Mouse (Mus musculus): ENCODE measurements around the gene Syn2. TPM values are rescaled to one million over a fixed set of nuclear protein-coding genes. Genes with fewer than 3 reads are reported as not detected.
A peak's percentile ranks its signal among the peaks of the same experiment; 100 is the strongest.

Gene Syn2
- total and polyA plus RNA-seq, 2 experiments from 2014 or later: 95.2 to 145 TPM

GRCm38 (mm10) chr6:115252099-115252873 is 117.6 kb downstream of the Syn2 start, which contains the start of gene Timp4:
Gene Timp4, minus strand, starts transcription at chr6:115252205.
- Histone ChIP-seq H3K4me1 (ENCODE audit: insufficient read depth, low read length) (no peaks in the 10 kb centered on the region), H3K27ac (ENCODE audit: low read depth, low read length) (peak within 1 kb of the TSS; percentile 72), H3K9ac (replicated peaks; ENCODE audit: low read length, poor library complexity, severe bottlenecking) (no peak within 1 kb of the TSS; the same call in 1 of the 2 replicates), H3K4me3 (ENCODE audit: low read depth, low read length) (peak within 1 kb of the TSS; percentile 10), H3K27me3 (ENCODE audit: insufficient read depth, low read length) (0 out of 2 replicates have a peak, but pooled peaks cover 5% of the 10 kb centered on the region), H3K4me2 (ENCODE audit: low read depth, low read length, poor library complexity, severe bottlenecking) (peak within 1 kb of the TSS; percentile 35), H3K9me3 (ENCODE audit: low read length) (no peaks in the 10 kb centered on the region), H3K36me3 (ENCODE audit: insufficient read depth, low read length) (peaks cover 23% of the 10 kb centered on the region; the same call in 1 of the 2 replicates)
- peak; percentile 81 for DNase-seq (ENCODE audit: low spot score)
- 17% methylated on average over 9 of the region's 10 CpGs for WGBS
- no peak for TF ChIP-seq CTCF (IDR thresholded peaks at IDR 0.05)
- peak; percentile 82 for ATAC-seq (ENCODE audit: low FRiP score)

DNA sequence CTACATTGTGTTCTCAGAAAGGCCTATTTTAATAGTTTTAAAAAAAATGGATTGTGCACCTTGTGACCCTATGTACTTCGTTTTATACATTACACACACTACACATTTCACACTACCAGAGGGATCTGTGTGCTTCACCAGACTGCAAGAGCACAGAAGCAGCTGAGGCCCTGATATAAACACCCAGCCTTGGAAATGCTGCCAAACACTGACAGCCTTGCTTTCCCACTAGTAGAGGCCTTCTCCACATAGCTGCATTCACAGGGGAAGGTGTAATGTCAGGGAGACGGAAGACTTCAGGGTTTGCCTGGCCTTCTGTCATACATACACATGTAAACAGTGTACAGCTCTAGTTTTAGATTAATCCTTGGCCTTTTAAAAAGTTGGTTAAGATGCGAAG is 120.5 kb downstream of the Syn2 start:
- H3K4me3 ChIP-seq (ENCODE audit: low read depth, low read length): no peak overlapping the region
- DNase-seq (ENCODE audit: low spot score): no peak
- no peak for ATAC-seq (ENCODE audit: low FRiP score)
- no peaks in the 10 kb centered on the region for H3K27me3 ChIP-seq (ENCODE audit: insufficient read depth, low read length)
- no peaks in the 10 kb centered on the region for H3K9me3 ChIP-seq (ENCODE audit: low read length)
- WGBS: 86% methylated on average over 3 of the region's 3 CpGs
- no peak overlapping the region for H3K9ac ChIP-seq (replicated peaks; ENCODE audit: low read length, poor library complexity, severe bottlenecking)
- H3K4me2 ChIP-seq (ENCODE audit: low read depth, low read length, poor library complexity, severe bottlenecking): no peak overlapping the region
- H3K4me1 ChIP-seq (ENCODE audit: insufficient read depth, low read length): no peaks in the 10 kb centered on the region
- TF ChIP-seq CTCF (IDR thresholded peaks at IDR 0.05): no peak
- peaks cover 10% of the 10 kb centered on the region; the same call in 1 of the 2 replicates for H3K36me3 ChIP-seq (ENCODE audit: insufficient read depth, low read length)
- no peak overlapping the region for H3K27ac ChIP-seq (ENCODE audit: low read depth, low read length)

- no peak for DNase-seq (ENCODE audit: low spot score)
- Histone ChIP-seq H3K9me3 (ENCODE audit: low read length) (no peaks in the 10 kb centered on the region), H3K9ac (replicated peaks; ENCODE audit: low read length, poor library complexity, severe bottlenecking) (no peak overlapping the region), H3K4me2 (ENCODE audit: low read depth, low read length, poor library complexity, severe bottlenecking) (no peak overlapping the region), H3K36me3 (ENCODE audit: insufficient read depth, low read length) (peaks cover 24% of the 10 kb centered on the region), H3K4me1 (ENCODE audit: insufficient read depth, low read length) (no peaks in the 10 kb centered on the region), H3K27ac (ENCODE audit: low read depth, low read length) (no peak overlapping the region), H3K4me3 (ENCODE audit: low read depth, low read length) (no peak overlapping the region), H3K27me3 (ENCODE audit: insufficient read depth, low read length) (no peaks in the 10 kb centered on the region)
- 89% methylated on average over 3 of the region's 3 CpGs for WGBS
- no peak for ATAC-seq (ENCODE audit: low FRiP score)
- no peak for TF ChIP-seq CTCF (IDR thresholded peaks at IDR 0.05)
These were observed 125.8 kb downstream of the Syn2 start for GRCm38 (mm10) chr6:115260507-115260906.

- H3K4me1 ChIP-seq (ENCODE audit: insufficient read depth, low read length): 0 out of 2 replicates have a peak, but pooled peaks cover under 1% of the 10 kb centered on the region
- ATAC-seq (ENCODE audit: low FRiP score) (no peak), DNase-seq (ENCODE audit: low spot score) (no peak)
- WGBS: 84% methylated on average over 5 of the region's 5 CpGs
- no peak overlapping the region for H3K27ac ChIP-seq (ENCODE audit: low read depth, low read length)
- H3K9me3 ChIP-seq (ENCODE audit: low read length): no peaks in the 10 kb centered on the region
- H3K4me2 ChIP-seq (ENCODE audit: low read depth, low read length, poor library complexity, severe bottlenecking): no peak overlapping the region
- TF ChIP-seq CTCF (IDR thresholded peaks at IDR 0.05): no peak
- H3K27me3 ChIP-seq (ENCODE audit: insufficient read depth, low read length): no peaks in the 10 kb centered on the region
- no peak overlapping the region for H3K9ac ChIP-seq (replicated peaks; ENCODE audit: low read length, poor library complexity, severe bottlenecking)
- H3K4me3 ChIP-seq (ENCODE audit: low read depth, low read length): no peak overlapping the region
- peaks cover 50% of the 10 kb centered on the region for H3K36me3 ChIP-seq (ENCODE audit: insufficient read depth, low read length)
These were observed 132.1 kb downstream of the Syn2 start for GRCm38 (mm10) chr6:115266791-115267190.

GRCm38 (mm10) chr6:115267916-115268315 is 133.2 kb downstream of the Syn2 start:
- Histone ChIP-seq H3K27me3 (ENCODE audit: insufficient read depth, low read length) (no peaks in the 10 kb centered on the region), H3K4me2 (ENCODE audit: low read depth, low read length, poor library complexity, severe bottlenecking) (no peak overlapping the region), H3K4me3 (ENCODE audit: low read depth, low read length) (no peak overlapping the region), H3K9ac (replicated peaks; ENCODE audit: low read length, poor library complexity, severe bottlenecking) (no peak overlapping the region), H3K27ac (ENCODE audit: low read depth, low read length) (no peak overlapping the region), H3K36me3 (ENCODE audit: insufficient read depth, low read length) (peaks cover 43% of the 10 kb centered on the region), H3K9me3 (ENCODE audit: low read length) (no peaks in the 10 kb centered on the region), H3K4me1 (ENCODE audit: insufficient read depth, low read length) (0 out of 2 replicates have a peak, but pooled peaks cover 5% of the 10 kb centered on the region)
- 44% methylated on average over 2 of the region's 2 CpGs for WGBS
- peak; percentile 72; the same call in 1 of the 2 replicates for ATAC-seq (ENCODE audit: low FRiP score)
- TF ChIP-seq CTCF (IDR thresholded peaks at IDR 0.05): peak; percentile 96
- peak; percentile 88 for DNase-seq (ENCODE audit: low spot score)
